Mouse (Mus musculus): ENCODE data around the gene Sf3b1.
"Not testable (repeated sequence)": the region's sequence is repeated elsewhere in the genome, so short reads cannot be mapped to it uniquely, and the experiment has no call there.

The Sf3b1 gene

GRCm38 (mm10) chr1:55028512-55029249, 1.4 kb upstream of the Sf3b1 start:
- DNase-seq (ENCODE audit: low spot score) = no peak

GRCm38 (mm10) chr1:55027966-55028365, 685 bp upstream of the Sf3b1 start:
- DNase-seq (ENCODE audit: low spot score) = no peak

GRCm38 (mm10) chr1:55026444-55027252, 633 bp downstream of the Sf3b1 start:
- DNase-seq (ENCODE audit: low spot score) = peak; percentile 51

GRCm38 (mm10) chr1:55025656-55026430, 1.4 kb downstream of the Sf3b1 start:
- DNase-seq (ENCODE audit: low spot score) = peak; percentile 39

GRCm38 (mm10) chr1:55021907-55022306, 5.4 kb downstream of the Sf3b1 start:
- DNase-seq (ENCODE audit: low spot score) = no peak

GRCm38 (mm10) chr1:55012513-55012912, 14.8 kb downstream of the Sf3b1 start:
- DNase-seq (ENCODE audit: low spot score) = no peak

- DNase-seq (ENCODE audit: low spot score) = not testable (repeated sequence)
Observed at GRCm38 (mm10) chr1:55008313-55008712, 19.0 kb downstream of the Sf3b1 start.

- DNase-seq (ENCODE audit: low spot score) = no peak
Observed at GRCm38 (mm10) chr1:54993581-54993980, 33.7 kb downstream of the Sf3b1 start.

- DNase-seq (ENCODE audit: low spot score) = no peak
Observed at GRCm38 (mm10) chr1:54986248-54986647, 41.0 kb downstream of the Sf3b1 start.

GRCm38 (mm10) chr1:54985831-54986230, 41.5 kb downstream of the Sf3b1 start:
- no peak for DNase-seq (ENCODE audit: low spot score)

GRCm38 (mm10) chr1:54984154-54984553, 43.1 kb downstream of the Sf3b1 start:
- DNase-seq (ENCODE audit: low spot score) = no peak

GRCm38 (mm10) chr1:54983339-54983738, 43.9 kb downstream of the Sf3b1 start:
- no peak for DNase-seq (ENCODE audit: low spot score)

- no peak for DNase-seq (ENCODE audit: low spot score)
Observed at GRCm38 (mm10) chr1:54982636-54983035, 44.6 kb downstream of the Sf3b1 start.

- no peak for DNase-seq (ENCODE audit: low spot score)
Observed at GRCm38 (mm10) chr1:54979226-54979984, 47.9 kb downstream of the Sf3b1 start.

GRCm38 (mm10) chr1:54971687-54972404, 55.4 kb downstream of the Sf3b1 start:
- no peak for DNase-seq (ENCODE audit: low spot score)

- DNase-seq (ENCODE audit: low spot score) = no peak
Observed at GRCm38 (mm10) chr1:54966858-54967257, 60.4 kb downstream of the Sf3b1 start.

GRCm38 (mm10) chr1:54965159-54965995, 61.9 kb downstream of the Sf3b1 start:
- DNase-seq (ENCODE audit: low spot score) = no peak

GRCm38 (mm10) chr1:54961724-54962123, 65.6 kb downstream of the Sf3b1 start:
- no peak for DNase-seq (ENCODE audit: low spot score)

- no peak for DNase-seq (ENCODE audit: low spot score)
Observed at GRCm38 (mm10) chr1:54960613-54961165, 66.6 kb downstream of the Sf3b1 start.

GRCm38 (mm10) chr1:54958525-54958924, 68.8 kb downstream of the Sf3b1 start:
- DNase-seq (ENCODE audit: low spot score) = no peak

Data from c-Kit-positive CD71-positive TER-119-positive erythroid progenitor cells, embryonic 14.5 days (primary cell).